Mouse (Mus musculus) cerebellum, adult 2 months (tissue): ENCODE data around the gene Magi2. TPM values are rescaled to one million over a fixed set of nuclear protein-coding genes. Genes with fewer than 3 reads are reported as not detected.
A peak's percentile ranks its signal among the peaks of the same experiment; 100 is the strongest.

Source experiments
- DNase-seq, 2 experiments: peaks; one replicate each; pipeline ENCODE4 v3.0.0; 2021
- H3K27ac ChIP-seq: fragments of 200-500 bp; 2 replicates; pipeline ENCODE4 v1.5.1; 2012; ENCODE audit warnings: low read length, control low read depth, inconsistent platforms; ENCODE audit not compliant: insufficient read depth
- H3K27me3 ChIP-seq: fragments of 200-500 bp; 2 replicates; pipeline ENCODE4 v1.6.1; 2012; ENCODE audit warnings: inconsistent platforms, mild to moderate bottlenecking, low read length, moderate library complexity; ENCODE audit not compliant: control insufficient read depth, insufficient read depth
- H3K4me1 ChIP-seq: fragments of 200-500 bp; 2 replicates; pipeline ENCODE4 v1.6.1; 2011; ENCODE audit warnings: low read length; ENCODE audit not compliant: control insufficient read depth, insufficient read depth
- H3K4me3 ChIP-seq: fragments of 200-500 bp; replicated peaks from 2 replicates; pipeline ENCODE3; 2011; ENCODE audit warnings: mild to moderate bottlenecking, low read depth, low read length, control low read depth; ENCODE audit not compliant: insufficient read depth
- CTCF ChIP-seq: fragments of 200-500 bp; IDR thresholded peaks from 2 replicates; pipeline ENCODE4 v1.5.1; 2011; ENCODE audit warnings: low read depth, mild to moderate bottlenecking, control low read depth, low read length, moderate library complexity, borderline replicate concordance; ENCODE audit not compliant: insufficient read depth
- POLR2A ChIP-seq: fragments of 200-500 bp; IDR thresholded peaks from 2 replicates; pipeline ENCODE4 v1.6.1; 2011; ENCODE audit warnings: low read length, control low read depth, borderline replicate concordance; ENCODE audit not compliant: insufficient read depth
- WGBS: fragments of 180-500 bp; shearing (Covaris S2); methylation state at CpG from one replicate; pipeline ENCODE4 v1.1.7; 2018; 5-methylcytosine and 5-hydroxymethylcytosine counted together
- polyA plus RNA-seq: library from polyadenylated mRNA; depleted of rRNA; stranded (reverse); fragments of >200 nt; gene quantifications from 2 replicates; pipeline ENCODE4 v1.2.3, GENCODE M21; 2012

Magi2 gene
- polyA plus RNA-seq, 1 experiment: 30.1 TPM

GRCm38 (mm10) chr5:20457742-20458510, 1231.1 kb downstream of the Magi2 start:
- Histone ChIP-seq H3K4me1 (0 out of 2 replicates have a peak, but pooled peaks cover 4% of the 10 kb centered on the region), H3K27ac (no peak overlapping the region), H3K4me3 (no peak overlapping the region), H3K27me3 (no peaks in the 10 kb centered on the region)
- no peak for TF ChIP-seq CTCF
- no peak for TF ChIP-seq POLR2A
- DNase-seq: no peak
- 92% methylated on average over 7 of the region's 7 CpGs for WGBS

- 94% methylated on average over 2 of the region's 2 CpGs for whole genome bisulfite sequencing
- H3K4me1 ChIP-seq: 0 out of 2 replicates have a peak, but pooled peaks cover 4% of the 10 kb centered on the region
- TF ChIP-seq CTCF (no peak), POLR2A (no peak)
- H3K4me3 ChIP-seq: no peak overlapping the region
- no peak for DNase-seq
- no peaks in the 10 kb centered on the region for H3K27me3 ChIP-seq
- H3K27ac ChIP-seq: no peak overlapping the region
Observed at GRCm38 (mm10) chr5:20461709-20462108, 1234.9 kb downstream of the Magi2 start.

GRCm38 (mm10) chr5:20462376-20462775, 1235.5 kb downstream of the Magi2 start:
- DNase-seq: peak in 1 of 2 experiments; percentile 50
- no peak for TF ChIP-seq CTCF
- Histone ChIP-seq H3K4me3 (no peak overlapping the region), H3K27me3 (no peaks in the 10 kb centered on the region), H3K27ac (no peak overlapping the region), H3K4me1 (0 out of 2 replicates have a peak, but pooled peaks cover 4% of the 10 kb centered on the region)
- WGBS: 35% methylated on average over 2 of the region's 2 CpGs

GRCm38 (mm10) chr5:20469721-20470120, 1242.9 kb downstream of the Magi2 start:
- H3K27me3 ChIP-seq: no peaks in the 10 kb centered on the region
- WGBS: 86% methylated on average over 3 of the region's 3 CpGs
- no peak for DNase-seq
- H3K27ac ChIP-seq: no peak overlapping the region
- H3K4me1 ChIP-seq: no peaks in the 10 kb centered on the region
- no peak overlapping the region for H3K4me3 ChIP-seq
- TF ChIP-seq POLR2A (no peak), CTCF (no peak)

GRCm38 (mm10) chr5:20470466-20470865, 1243.6 kb downstream of the Magi2 start:
- TF ChIP-seq CTCF (0 out of 2 replicates have a peak, but pooled peaks have one; percentile 18), POLR2A (no peak)
- no peaks in the 10 kb centered on the region for H3K4me1 ChIP-seq
- H3K4me3 ChIP-seq: no peak overlapping the region
- no peak overlapping the region for H3K27ac ChIP-seq
- DNase-seq: no peak
- no peaks in the 10 kb centered on the region for H3K27me3 ChIP-seq

- H3K4me1 ChIP-seq: no peaks in the 10 kb centered on the region
- DNase-seq: no peak
- H3K27me3 ChIP-seq: no peaks in the 10 kb centered on the region
- WGBS: 89% methylated on average over 7 of the region's 7 CpGs
- TF ChIP-seq CTCF: no peak
- TF ChIP-seq POLR2A: no peak
- H3K4me3 ChIP-seq: no peak overlapping the region
- no peak overlapping the region for H3K27ac ChIP-seq
Observed at GRCm38 (mm10) chr5:20484505-20484904, 1257.7 kb downstream of the Magi2 start.

GRCm38 (mm10) chr5:20491911-20492310, 1265.1 kb downstream of the Magi2 start:
- no peak overlapping the region for H3K27ac ChIP-seq

GRCm38 (mm10) chr5:20492679-20493078, 1265.8 kb downstream of the Magi2 start:
- Histone ChIP-seq H3K4me1 (0 out of 2 replicates have a peak, but pooled peaks cover 3% of the 10 kb centered on the region), H3K27ac (no peak overlapping the region), H3K27me3 (no peaks in the 10 kb centered on the region), H3K4me3 (no peak overlapping the region)
- 91% methylated on average over 7 of the region's 7 CpGs for WGBS
- no peak for TF ChIP-seq POLR2A
- no peak for TF ChIP-seq CTCF
- no peak for DNase-seq

More at GRCm38 (mm10) chr5:20491911-20492310, 1265.1 kb downstream of the Magi2 start:
- Histone ChIP-seq H3K4me1 (0 out of 2 replicates have a peak, but pooled peaks cover 2% of the 10 kb centered on the region), H3K27me3 (no peaks in the 10 kb centered on the region), H3K4me3 (no peak overlapping the region)
- TF ChIP-seq CTCF: no peak
- TF ChIP-seq POLR2A: no peak
- DNase-seq: peak in 1 of 2 experiments; percentile 25
- 16% methylated on average over 2 of the region's 2 CpGs for WGBS
